Mouse (Mus musculus): ENCODE data around the gene H2al1e. TPM values are rescaled to one million over a fixed set of nuclear protein-coding genes. Genes with fewer than 3 reads are reported as not detected.

Gene H2al1e
- not detected for polyA plus RNA-seq (2017; shearing (Covaris generic))

DNA sequence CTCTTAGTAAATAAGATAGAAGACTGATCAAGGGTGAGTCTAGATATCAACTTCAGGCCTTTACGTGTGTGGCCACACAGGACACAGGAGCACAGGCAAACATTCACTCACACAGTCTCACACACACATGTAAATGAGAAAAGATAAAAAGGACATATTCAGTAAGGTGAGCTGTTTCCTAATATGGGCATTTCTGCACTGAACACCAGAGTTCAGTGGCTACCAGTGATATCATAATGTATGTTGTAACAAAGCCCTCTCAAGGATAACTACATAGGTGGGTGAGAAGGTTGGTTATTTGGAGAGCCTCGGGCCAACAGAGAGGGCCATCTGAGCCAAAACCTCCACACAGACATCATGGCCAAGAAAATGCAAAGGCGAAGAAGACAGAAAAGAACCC, at the start of gene H2al1e:
TSS of gene H2al1e (plus strand) at position 301 of the 400 bp plus-strand sequence.

DNA sequence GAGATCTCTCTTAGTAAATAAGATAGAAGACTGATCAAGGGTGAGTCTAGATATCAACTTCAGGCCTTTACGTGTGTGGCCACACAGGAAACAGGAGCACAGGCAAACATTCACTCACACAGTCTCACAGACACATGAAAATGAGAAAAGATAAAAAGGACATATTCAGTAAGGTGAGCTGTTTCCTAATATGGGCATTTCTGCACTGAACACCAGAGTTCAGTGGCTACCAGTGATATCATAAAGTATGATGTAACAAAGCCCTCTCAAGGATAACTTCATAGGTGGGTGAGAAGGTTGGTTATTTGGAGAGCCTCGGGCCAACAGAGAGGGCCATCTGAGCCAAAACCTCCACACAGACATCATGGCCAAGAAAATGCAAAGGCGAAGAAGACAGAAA, 12.8 kb upstream of the H2al1e start, which contains the start of gene H2al1a:
TSS of gene H2al1a (plus strand) at position 301 of the 400 bp plus-strand sequence.

DNA sequence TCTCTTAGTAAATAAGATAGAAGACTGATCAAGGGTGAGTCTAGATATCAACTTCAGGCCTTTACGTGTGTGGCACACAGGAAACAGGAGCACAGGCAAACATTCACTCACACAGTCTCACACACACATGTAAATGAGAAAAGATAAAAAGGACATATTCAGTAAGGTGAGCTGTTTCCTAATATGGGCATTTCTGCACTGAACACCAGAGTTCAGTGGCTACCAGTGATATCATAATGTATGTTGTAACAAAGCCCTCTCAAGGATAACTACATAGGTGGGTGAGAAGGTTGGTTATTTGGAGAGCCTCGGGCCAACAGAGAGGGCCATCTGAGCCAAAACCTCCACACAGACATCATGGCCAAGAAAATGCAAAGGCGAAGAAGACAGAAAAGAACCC, 9.6 kb upstream of the H2al1e start, which contains the start of gene H2al1b:
TSS of gene H2al1b (plus strand) at position 301 of the 400 bp plus-strand sequence.

DNA sequence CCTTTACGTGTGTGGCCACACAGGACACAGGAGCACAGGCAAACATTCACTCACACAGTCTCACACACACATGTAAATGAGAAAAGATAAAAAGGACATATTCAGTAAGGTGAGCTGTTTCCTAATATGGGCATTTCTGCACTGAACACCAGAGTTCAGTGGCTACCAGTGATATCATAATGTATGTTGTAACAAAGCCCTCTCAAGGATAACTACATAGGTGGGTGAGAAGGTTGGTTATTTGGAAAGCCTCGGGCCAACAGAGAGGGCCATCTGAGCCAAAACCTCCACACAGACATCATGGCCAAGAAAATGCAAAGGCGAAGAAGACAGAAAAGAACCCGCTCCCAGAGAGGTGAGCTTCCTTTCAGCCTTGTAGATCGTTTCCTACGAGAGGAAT, 6.4 kb upstream of the H2al1e start, which contains the start of gene H2al1c:
TSS of gene H2al1c (plus strand) at position 301 of the 400 bp plus-strand sequence.

DNA sequence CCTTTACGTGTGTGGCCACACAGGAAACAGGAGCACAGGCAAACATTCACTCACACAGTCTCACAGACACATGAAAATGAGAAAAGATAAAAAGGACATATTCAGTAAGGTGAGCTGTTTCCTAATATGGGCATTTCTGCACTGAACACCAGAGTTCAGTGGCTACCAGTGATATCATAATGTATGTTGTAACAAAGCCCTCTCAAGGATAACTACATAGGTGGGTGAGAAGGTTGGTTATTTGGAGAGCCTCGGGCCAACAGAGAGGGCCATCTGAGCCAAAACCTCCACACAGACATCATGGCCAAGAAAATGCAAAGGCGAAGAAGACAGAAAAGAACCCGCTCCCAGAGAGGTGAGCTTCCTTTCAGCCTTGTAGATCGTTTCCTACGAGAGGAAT, 3.2 kb upstream of the H2al1e start, which contains the start of gene H2al1d:
TSS of gene H2al1d (plus strand) at position 301 of the 400 bp plus-strand sequence.

DNA sequence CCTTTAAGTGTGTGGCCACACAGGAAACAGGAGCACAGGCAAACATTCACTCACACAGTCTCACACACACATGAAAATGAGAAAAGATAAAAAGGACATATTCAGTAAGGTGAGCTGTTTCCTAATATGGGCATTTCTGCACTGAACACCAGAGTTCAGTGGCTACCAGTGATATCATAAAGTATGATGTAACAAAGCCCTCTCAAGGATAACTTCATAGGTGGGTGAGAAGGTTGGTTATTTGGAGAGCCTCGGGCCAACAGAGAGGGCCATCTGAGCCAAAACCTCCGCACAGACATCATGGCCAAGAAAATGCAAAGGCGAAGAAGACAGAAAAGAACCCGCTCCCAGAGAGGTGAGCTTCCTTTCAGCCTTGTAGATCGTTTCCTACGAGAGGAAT, 3.1 kb downstream of the H2al1e start, which contains the start of gene H2al1f:
TSS of gene H2al1f (plus strand) at position 301 of the 400 bp plus-strand sequence.

DNA sequence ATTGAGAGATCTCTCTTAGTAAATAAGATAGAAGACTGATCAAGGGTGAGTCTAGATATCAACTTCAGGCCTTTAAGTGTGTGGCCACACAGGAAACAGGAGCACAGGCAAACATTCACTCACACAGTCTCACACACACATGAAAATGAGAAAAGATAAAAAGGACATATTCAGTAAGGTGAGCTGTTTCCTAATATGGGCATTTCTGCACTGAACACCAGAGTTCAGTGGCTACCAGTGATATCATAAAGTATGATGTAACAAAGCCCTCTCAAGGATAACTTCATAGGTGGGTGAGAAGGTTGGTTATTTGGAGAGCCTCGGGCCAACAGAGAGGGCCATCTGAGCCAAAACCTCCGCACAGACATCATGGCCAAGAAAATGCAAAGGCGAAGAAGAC, 6.2 kb downstream of the H2al1e start, which contains the start of gene H2al1g:
TSS of gene H2al1g (plus strand) at position 301 of the 400 bp plus-strand sequence.

DNA sequence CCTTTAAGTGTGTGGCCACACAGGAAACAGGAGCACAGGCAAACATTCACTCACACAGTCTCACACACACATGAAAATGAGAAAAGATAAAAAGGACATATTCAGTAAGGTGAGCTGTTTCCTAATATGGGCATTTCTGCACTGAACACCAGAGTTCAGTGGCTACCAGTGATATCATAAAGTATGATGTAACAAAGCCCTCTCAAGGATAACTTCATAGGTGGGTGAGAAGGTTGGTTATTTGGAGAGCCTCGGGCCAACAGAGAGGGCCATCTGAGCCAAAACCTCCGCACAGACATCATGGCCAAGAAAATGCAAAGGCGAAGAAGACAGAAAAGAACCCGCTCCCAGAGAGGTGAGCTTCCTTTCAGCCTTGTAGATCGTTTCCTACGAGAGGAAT, 9.5 kb downstream of the H2al1e start, which contains the start of gene H2al1h:
TSS of gene H2al1h (plus strand) at position 301 of the 400 bp plus-strand sequence.

DNA sequence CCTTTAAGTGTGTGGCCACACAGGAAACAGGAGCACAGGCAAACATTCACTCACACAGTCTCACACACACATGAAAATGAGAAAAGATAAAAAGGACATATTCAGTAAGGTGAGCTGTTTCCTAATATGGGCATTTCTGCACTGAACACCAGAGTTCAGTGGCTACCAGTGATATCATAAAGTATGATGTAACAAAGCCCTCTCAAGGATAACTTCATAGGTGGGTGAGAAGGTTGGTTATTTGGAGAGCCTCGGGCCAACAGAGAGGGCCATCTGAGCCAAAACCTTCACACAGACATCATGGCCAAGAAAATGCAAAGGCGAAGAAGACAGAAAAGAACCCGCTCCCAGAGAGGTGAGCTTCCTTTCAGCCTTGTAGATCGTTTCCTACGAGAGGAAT, 12.6 kb downstream of the H2al1e start, which contains the start of gene H2al1i:
TSS of gene H2al1i (plus strand) at position 301 of the 400 bp plus-strand sequence.

DNA sequence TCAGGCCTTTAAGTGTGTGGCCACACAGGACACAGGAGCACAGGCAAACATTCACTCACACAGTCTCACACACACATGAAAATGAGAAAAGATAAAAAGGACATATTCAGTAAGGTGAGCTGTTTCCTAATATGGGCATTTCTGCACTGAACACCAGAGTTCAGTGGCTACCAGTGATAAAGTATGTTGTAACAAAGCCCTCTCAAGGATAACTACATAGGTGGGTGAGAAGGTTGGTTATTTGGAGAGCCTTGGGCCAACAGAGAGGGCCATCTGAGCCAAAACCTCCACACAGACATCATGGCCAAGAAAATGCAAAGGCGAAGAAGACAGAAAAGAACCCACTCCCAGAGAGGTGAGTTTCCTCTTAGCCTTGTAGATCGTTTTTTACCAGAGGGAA, 15.8 kb downstream of the H2al1e start, which contains the start of gene H2al1j:
TSS of gene H2al1j (plus strand) at position 301 of the 400 bp plus-strand sequence.

Other genes starting within 250 kb of the H2al1e start
- not detected for gene H2al1a, start 12.7 kb upstream of the H2al1e start, polyA plus RNA-seq (2017; shearing (Covaris generic))
- gene H2al1b, start 9.5 kb upstream of the H2al1e start, polyA plus RNA-seq (2017; shearing (Covaris generic)): not detected
- not detected for gene H2al1c, start 6.3 kb upstream of the H2al1e start, polyA plus RNA-seq (2017; shearing (Covaris generic))
- gene H2al1d, start 3.1 kb upstream of the H2al1e start, polyA plus RNA-seq (2017; shearing (Covaris generic)): not detected
- gene H2al1f, start 3.2 kb downstream of the H2al1e start, polyA plus RNA-seq (2017; shearing (Covaris generic)): not detected
- gene H2al1g, start 6.3 kb downstream of the H2al1e start, polyA plus RNA-seq (2017; shearing (Covaris generic)): not detected
- not detected for gene H2al1h, start 9.6 kb downstream of the H2al1e start, polyA plus RNA-seq (2017; shearing (Covaris generic))
- gene H2al1i, start 12.7 kb downstream of the H2al1e start, polyA plus RNA-seq (2017; shearing (Covaris generic)): not detected
- gene H2al1j, start 15.9 kb downstream of the H2al1e start, polyA plus RNA-seq (2017; shearing (Covaris generic)): not detected